Mouse (Mus musculus) hindbrain, postnatal 0 days (tissue): ENCODE measurements around the gene Slc3a1. TPM values are rescaled to one million over a fixed set of nuclear protein-coding genes. Genes with fewer than 3 reads are reported as not detected.

Experiments
- ATAC-seq: fragments of 200-750 bp; cut with Nextera tagmentation; 2 replicates; pipeline ENCODE4 v1.8.0; 2017; ENCODE audit warnings: mild to moderate bottlenecking, moderate TSS enrichment, moderate library complexity
- DNase-seq: peaks from one replicate; pipeline ENCODE4 v3.0.0-alpha.2; 2015; ENCODE audit warnings: low spot score
- H3K27ac ChIP-seq: fragments of 300-500 bp; sonication (generic); 2 replicates; pipeline ENCODE4 v1.5.1; 2014; ENCODE audit warnings: mild to moderate bottlenecking
- H3K27me3 ChIP-seq: fragments of 300-500 bp; sonication (generic); 2 replicates; pipeline ENCODE4 v1.6.1; 2014; ENCODE audit warnings: low read length, mixed read lengths; ENCODE audit not compliant: insufficient read depth
- H3K36me3 ChIP-seq: fragments of 300-500 bp; sonication (generic); 2 replicates; pipeline ENCODE4 v1.6.1; 2014; ENCODE audit warnings: low read length, mixed read lengths; ENCODE audit not compliant: insufficient read depth
- H3K4me1 ChIP-seq: fragments of 300-500 bp; sonication (generic); 2 replicates; pipeline ENCODE4 v1.6.1; 2014; ENCODE audit warnings: antibody characterized with exemption, low read length, mixed read lengths; ENCODE audit not compliant: insufficient read depth
- H3K4me2 ChIP-seq: fragments of 300-500 bp; sonication (generic); 2 replicates; pipeline ENCODE4 v1.6.1; 2014; ENCODE audit warnings: low read depth, mild to moderate bottlenecking, low read length, moderate library complexity, mixed read lengths
- H3K4me3 ChIP-seq: fragments of 300-500 bp; sonication (generic); 2 replicates; pipeline ENCODE4 v1.5.1; 2014; ENCODE audit warnings: low read length
- H3K9ac ChIP-seq: fragments of 300-500 bp; sonication (generic); replicated peaks from 2 replicates; pipeline ENCODE4 v1.6.1; 2014; ENCODE audit warnings: mild to moderate bottlenecking, low read length, moderate library complexity, mixed read lengths
- H3K9me3 ChIP-seq: fragments of 300-500 bp; sonication (generic); 2 replicates; pipeline ENCODE4 v1.6.1; 2016; ENCODE audit warnings: low read length, mixed read lengths
- CTCF ChIP-seq: IDR thresholded peaks from 2 replicates; pipeline ENCODE4 v1.5.1; 2016; ENCODE audit warnings: antibody characterized with exemption, control low read depth, low read depth
- WGBS: fragments of 180-500 bp; shearing (Covaris S2); extraction: QIAGEN DNeasy Blood & Tissue Kit; methylation state at CpG from one replicate; pipeline ENCODE4 v1.1.7; 2014; 5-methylcytosine and 5-hydroxymethylcytosine counted together
- polyA plus RNA-seq: library from polyadenylated mRNA; unstranded; fragments of >200 nt; fragmentation: Nextera tagmentation; extraction: Ambion mirVana; gene quantifications from 2 replicates; pipeline ENCODE4 v1.2.1, GENCODE M21; 2015
- total RNA-seq: library from RNA; depleted of rRNA; stranded (reverse); fragments of >200 nt; gene quantifications from 2 replicates; pipeline ENCODE4 v1.2.3, GENCODE M21; 2014

Gene Slc3a1
- total and polyA plus RNA-seq, 2 experiments from 2014 or later = 0.10 to 0.19 TPM

DNA sequence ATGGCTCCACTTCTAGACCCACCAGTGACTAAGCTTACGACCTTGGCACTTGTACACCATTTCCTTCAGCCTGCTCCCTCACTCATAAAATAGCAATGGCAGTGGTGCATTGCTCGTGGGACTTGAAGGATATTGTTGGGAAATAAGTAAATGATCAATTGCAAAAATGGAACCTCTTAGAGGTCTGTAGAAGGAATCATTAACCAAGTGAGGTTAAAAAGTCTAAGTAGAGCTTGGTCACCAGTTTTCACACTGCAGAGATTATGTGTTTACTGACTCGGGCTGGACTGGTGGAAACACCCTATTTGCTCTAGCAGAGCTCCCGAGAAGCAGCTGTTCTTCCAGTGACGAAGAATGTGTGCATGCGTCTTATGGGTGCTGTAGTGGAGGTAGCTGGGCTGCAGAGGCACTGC is 15.2 kb downstream of the Slc3a1 start:
- Histone ChIP-seq H3K36me3 (no peaks in the 10 kb centered on the region), H3K4me3 (no peak overlapping the region), H3K27ac (no peak overlapping the region), H3K9ac (no peak overlapping the region), H3K4me2 (no peak overlapping the region), H3K4me1 (no peaks in the 10 kb centered on the region), H3K9me3 (no peaks in the 10 kb centered on the region), H3K27me3 (no peaks in the 10 kb centered on the region)
- DNase-seq = no peak
- ATAC-seq = no peak
- no peak for TF ChIP-seq CTCF
- WGBS = 79% methylated on average over 6 of the region's 6 CpGs

DNA sequence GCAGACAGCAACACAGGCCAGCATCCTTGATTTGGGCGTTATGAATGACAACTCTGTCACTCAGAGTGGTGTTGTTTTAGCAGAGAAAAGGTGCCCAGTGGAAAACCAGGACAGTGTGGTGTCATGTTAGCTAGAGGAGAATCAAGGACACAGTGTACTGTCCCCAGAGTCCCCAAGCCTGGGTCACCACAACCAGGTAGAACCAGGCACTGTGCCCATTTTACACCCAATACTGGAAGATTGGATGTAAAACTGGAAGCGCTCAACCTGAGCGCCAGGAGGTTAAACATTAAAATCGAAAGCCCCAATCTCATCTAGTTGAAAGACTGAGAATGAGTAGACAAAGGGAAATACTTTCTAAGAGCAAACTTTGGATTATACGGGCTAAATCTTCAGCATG is 16.3 kb downstream of the Slc3a1 start:
- H3K4me1 ChIP-seq = no peaks in the 10 kb centered on the region
- H3K4me2 ChIP-seq = no peak overlapping the region
- ATAC-seq = no peak
- no peak for TF ChIP-seq CTCF
- H3K36me3 ChIP-seq = no peaks in the 10 kb centered on the region
- 92% methylated on average over 5 of the region's 5 CpGs for WGBS
- H3K27ac ChIP-seq = no peak overlapping the region
- no peak for DNase-seq
- no peak overlapping the region for H3K4me3 ChIP-seq
- H3K27me3 ChIP-seq = no peaks in the 10 kb centered on the region
- H3K9me3 ChIP-seq = no peaks in the 10 kb centered on the region
- no peak overlapping the region for H3K9ac ChIP-seq

DNA sequence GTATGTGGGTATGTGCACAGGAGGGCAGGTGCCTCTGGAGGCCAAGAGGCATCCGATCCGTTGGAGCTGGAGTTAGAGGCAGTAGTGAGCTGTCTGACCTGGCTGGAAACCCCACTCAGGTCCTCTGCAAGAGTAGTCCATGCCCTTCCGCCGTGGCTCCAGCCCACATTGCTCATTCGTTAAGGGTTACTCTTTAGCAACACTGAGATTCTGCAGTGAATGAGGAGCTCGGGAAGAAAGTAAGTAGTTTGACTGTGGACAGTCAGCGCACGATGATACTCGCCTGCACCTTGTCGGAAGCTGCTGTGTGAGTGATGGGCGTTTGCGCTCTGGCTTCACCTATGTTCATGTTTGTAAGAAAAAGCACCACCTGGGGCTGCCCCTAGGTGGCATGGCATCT is 17.0 kb downstream of the Slc3a1 start:
- 85% methylated on average over 12 of the region's 12 CpGs for WGBS
- ATAC-seq (no peak), DNase-seq (no peak)
- Histone ChIP-seq H3K27ac (no peak overlapping the region), H3K27me3 (no peaks in the 10 kb centered on the region), H3K9ac (no peak overlapping the region), H3K4me1 (no peaks in the 10 kb centered on the region), H3K4me2 (no peak overlapping the region), H3K36me3 (no peaks in the 10 kb centered on the region), H3K9me3 (no peaks in the 10 kb centered on the region), H3K4me3 (no peak overlapping the region)
- TF ChIP-seq CTCF = no peak

DNA sequence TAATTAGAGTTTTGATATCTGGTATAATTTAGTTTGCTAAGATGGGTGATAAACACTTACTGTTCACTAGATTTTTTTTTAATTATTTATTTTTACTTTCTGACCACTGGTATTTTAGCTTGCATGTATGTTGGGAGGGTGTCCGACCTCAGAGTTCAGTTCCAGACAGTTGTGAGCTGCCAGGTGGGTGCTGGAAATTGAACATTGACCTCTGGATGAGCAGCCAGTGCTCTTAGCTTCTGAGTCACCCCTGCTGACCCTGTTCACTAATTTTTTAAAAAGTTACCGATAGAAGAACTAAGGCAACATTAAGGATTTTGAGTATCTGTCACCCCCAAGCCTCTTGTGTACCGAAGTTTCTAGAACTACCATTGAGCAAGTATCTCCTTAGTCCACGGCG is 20.2 kb downstream of the Slc3a1 start:
- no peak for DNase-seq
- Histone ChIP-seq H3K4me3 (no peak overlapping the region), H3K9me3 (no peaks in the 10 kb centered on the region), H3K27ac (no peak overlapping the region), H3K36me3 (no peaks in the 10 kb centered on the region), H3K4me1 (no peaks in the 10 kb centered on the region), H3K4me2 (no peak overlapping the region), H3K27me3 (no peaks in the 10 kb centered on the region), H3K9ac (no peak overlapping the region)
- TF ChIP-seq CTCF = no peak
- WGBS = 94% methylated on average over 5 of the region's 5 CpGs
- no peak for ATAC-seq

DNA sequence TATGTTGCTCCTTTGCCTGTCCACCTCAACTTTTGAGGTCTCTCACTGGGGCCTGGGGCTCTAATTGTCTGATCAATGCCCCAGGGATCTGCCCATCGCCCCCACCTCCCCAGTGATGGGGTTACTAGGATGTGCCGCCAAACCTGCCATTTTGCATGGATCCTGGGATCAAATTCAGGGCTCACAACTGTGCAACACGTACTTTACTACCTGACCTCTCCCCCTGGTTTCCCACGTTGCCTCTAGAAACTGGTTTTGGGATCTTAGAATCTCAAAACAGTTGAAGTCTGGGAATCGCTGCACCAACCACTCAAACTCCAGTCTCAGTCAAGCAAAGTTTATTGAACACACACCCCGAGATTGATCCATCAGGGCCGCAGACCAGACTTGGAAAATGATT is 30.1 kb downstream of the Slc3a1 start:
- TF ChIP-seq CTCF = no peak
- Histone ChIP-seq H3K4me2 (no peak overlapping the region), H3K27ac (no peak overlapping the region), H3K27me3 (no peaks in the 10 kb centered on the region), H3K9ac (no peak overlapping the region), H3K4me3 (no peak overlapping the region), H3K4me1 (no peaks in the 10 kb centered on the region), H3K9me3 (no peaks in the 10 kb centered on the region), H3K36me3 (0 out of 2 replicates have a peak, but pooled peaks cover 7% of the 10 kb centered on the region)
- ATAC-seq = no peak
- 93% methylated on average over 7 of the region's 7 CpGs for WGBS
- DNase-seq = no peak

DNA sequence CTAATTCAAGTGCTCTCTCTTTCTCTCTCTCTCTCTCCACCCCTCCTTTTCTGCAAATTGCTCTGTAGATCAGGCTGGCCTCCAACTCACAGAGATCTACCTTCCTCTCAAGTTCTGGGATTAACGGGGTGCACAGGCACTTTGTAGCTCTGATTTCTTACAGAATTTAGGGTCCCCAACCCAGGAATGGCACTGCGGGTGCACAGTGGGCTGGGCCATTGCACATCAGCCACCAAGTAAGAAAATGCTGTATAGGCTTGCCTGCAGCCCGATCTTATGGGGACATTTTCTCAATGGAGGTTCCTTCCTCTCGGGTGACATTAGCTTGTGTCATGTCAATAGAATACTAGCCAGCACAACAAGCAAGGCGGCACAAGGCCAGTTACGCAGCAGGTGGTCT is 31.0 kb downstream of the Slc3a1 start:
- Histone ChIP-seq H3K4me2 (no peak overlapping the region), H3K9me3 (no peaks in the 10 kb centered on the region), H3K4me3 (no peak overlapping the region), H3K27me3 (no peaks in the 10 kb centered on the region), H3K9ac (no peak overlapping the region), H3K4me1 (no peaks in the 10 kb centered on the region), H3K36me3 (peaks cover 13% of the 10 kb centered on the region; the same call in 1 of the 2 replicates), H3K27ac (no peak overlapping the region)
- WGBS = 89% methylated on average over 6 of the region's 6 CpGs
- DNase-seq = no peak
- ATAC-seq = no peak
- TF ChIP-seq CTCF = no peak

DNA sequence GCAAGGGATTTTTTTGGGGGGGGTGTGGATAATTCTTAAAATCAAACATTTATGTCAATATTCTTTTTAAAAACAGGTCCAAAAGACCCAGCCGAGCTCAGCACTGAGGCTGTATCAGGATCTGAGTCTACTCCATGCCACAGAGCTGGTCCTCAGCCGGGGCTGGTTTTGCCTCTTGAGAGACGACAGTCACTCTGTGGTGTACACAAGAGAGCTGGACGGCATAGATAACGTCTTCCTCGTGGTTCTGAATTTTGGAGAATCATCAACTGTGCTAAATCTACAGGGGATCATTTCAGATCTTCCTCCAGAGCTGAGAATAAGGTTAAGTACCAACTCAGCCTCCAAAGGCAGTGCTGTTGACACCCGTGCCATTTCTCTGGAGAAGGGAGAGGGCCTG is 35.4 kb downstream of the Slc3a1 start:
- H3K9me3 ChIP-seq = no peaks in the 10 kb centered on the region
- ATAC-seq (no peak), DNase-seq (no peak)
- no peak overlapping the region for H3K27ac ChIP-seq
- no peak overlapping the region for H3K4me2 ChIP-seq
- no peaks in the 10 kb centered on the region for H3K4me1 ChIP-seq
- H3K4me3 ChIP-seq = no peak overlapping the region
- no peak overlapping the region for H3K9ac ChIP-seq
- peaks cover 40% of the 10 kb centered on the region for H3K36me3 ChIP-seq
- 90% methylated on average over 7 of the region's 7 CpGs for WGBS
- H3K27me3 ChIP-seq = no peaks in the 10 kb centered on the region
- no peak for TF ChIP-seq CTCF
